Mouse (Mus musculus): ENCODE results near the gene Dennd5a. TPM values are rescaled to one million over a fixed set of nuclear protein-coding genes. Genes with fewer than 3 reads are reported as not detected.

Dennd5a gene
- polyA plus RNA-seq, 1 experiment from 2014 or later: 43.4 TPM

GRCm38 (mm10) chr7:109882574-109882973 lies 77.7 kb downstream of the Dennd5a start:
- H3K27me3 ChIP-seq (ENCODE audit: control insufficient read depth, insufficient read depth, low read length): no peaks in the 10 kb centered on the region
- no peak for ATAC-seq (ENCODE audit: low FRiP score, low TSS enrichment)
- H3K4me1 ChIP-seq (ENCODE audit: control insufficient read depth, insufficient read depth, low read length): no peaks in the 10 kb centered on the region
- H3K27ac ChIP-seq (ENCODE audit: low read depth, low read length): no peak overlapping the region
- H3K36me3 ChIP-seq (ENCODE audit: control insufficient read depth, insufficient read depth, low read length): no peaks in the 10 kb centered on the region; the same call in 1 of the 2 replicates
- no peak overlapping the region for H3K4me3 ChIP-seq (ENCODE audit: low read length)
- WGBS: 94% methylated on average over 2 of the region's 2 CpGs
- H3K9ac ChIP-seq (ENCODE audit: low read depth, low read length): no peak overlapping the region
- peaks cover 4% of the 10 kb centered on the region; the same call in 1 of the 2 replicates for H3K9me3 ChIP-seq (ENCODE audit: control insufficient read depth, low read length)
- H3K4me2 ChIP-seq (replicated peaks; ENCODE audit: low read depth, low read length): no peak overlapping the region

- no peak overlapping the region for H3K9ac ChIP-seq (ENCODE audit: low read depth, low read length)
- no peaks in the 10 kb centered on the region for H3K27me3 ChIP-seq (ENCODE audit: control insufficient read depth, insufficient read depth, low read length)
- WGBS: 47% methylated on average over 2 of the region's 2 CpGs
- H3K36me3 ChIP-seq (ENCODE audit: control insufficient read depth, insufficient read depth, low read length): no peaks in the 10 kb centered on the region; the same call in 1 of the 2 replicates
- no peak overlapping the region for H3K4me2 ChIP-seq (replicated peaks; ENCODE audit: low read depth, low read length)
- H3K4me3 ChIP-seq (ENCODE audit: low read length): no peak overlapping the region
- H3K27ac ChIP-seq (ENCODE audit: low read depth, low read length): no peak overlapping the region
- H3K9me3 ChIP-seq (ENCODE audit: control insufficient read depth, low read length): peaks cover under 1% of the 10 kb centered on the region; the same call in 1 of the 2 replicates
- ATAC-seq (ENCODE audit: low FRiP score, low TSS enrichment): no peak
- H3K4me1 ChIP-seq (ENCODE audit: control insufficient read depth, insufficient read depth, low read length): no peaks in the 10 kb centered on the region
Measured at GRCm38 (mm10) chr7:109881561-109882099, 78.6 kb downstream of the Dennd5a start.

GRCm38 (mm10) chr7:109879158-109879557 lies 81.1 kb downstream of the Dennd5a start:
- no peak for ATAC-seq (ENCODE audit: low FRiP score, low TSS enrichment)
- Histone ChIP-seq H3K4me1 (ENCODE audit: control insufficient read depth, insufficient read depth, low read length) (no peaks in the 10 kb centered on the region), H3K27me3 (ENCODE audit: control insufficient read depth, insufficient read depth, low read length) (no peaks in the 10 kb centered on the region), H3K36me3 (ENCODE audit: control insufficient read depth, insufficient read depth, low read length) (no peaks in the 10 kb centered on the region), H3K27ac (ENCODE audit: low read depth, low read length) (no peak overlapping the region), H3K4me2 (replicated peaks; ENCODE audit: low read depth, low read length) (no peak overlapping the region), H3K9me3 (ENCODE audit: control insufficient read depth, low read length) (no peaks in the 10 kb centered on the region), H3K4me3 (ENCODE audit: low read length) (no peak overlapping the region), H3K9ac (ENCODE audit: low read depth, low read length) (no peak overlapping the region)
- 45% methylated on average over 12 of the region's 12 CpGs for WGBS

GRCm38 (mm10) chr7:109876085-109876484 lies 84.2 kb downstream of the Dennd5a start:
- no peaks in the 10 kb centered on the region for H3K36me3 ChIP-seq (ENCODE audit: control insufficient read depth, insufficient read depth, low read length)
- no peak overlapping the region for H3K4me2 ChIP-seq (replicated peaks; ENCODE audit: low read depth, low read length)
- H3K9ac ChIP-seq (ENCODE audit: low read depth, low read length): no peak overlapping the region
- H3K27me3 ChIP-seq (ENCODE audit: control insufficient read depth, insufficient read depth, low read length): no peaks in the 10 kb centered on the region
- no peak overlapping the region for H3K27ac ChIP-seq (ENCODE audit: low read depth, low read length)
- H3K9me3 ChIP-seq (ENCODE audit: control insufficient read depth, low read length): no peaks in the 10 kb centered on the region
- no peak overlapping the region for H3K4me3 ChIP-seq (ENCODE audit: low read length)
- ATAC-seq (ENCODE audit: low FRiP score, low TSS enrichment): no peak
- H3K4me1 ChIP-seq (ENCODE audit: control insufficient read depth, insufficient read depth, low read length): no peaks in the 10 kb centered on the region
- 69% methylated on average over 8 of the region's 8 CpGs for WGBS

- 67% methylated on average over 3 of the region's 3 CpGs for WGBS
- Histone ChIP-seq H3K9ac (ENCODE audit: low read depth, low read length) (no peak overlapping the region), H3K9me3 (ENCODE audit: control insufficient read depth, low read length) (no peaks in the 10 kb centered on the region), H3K27ac (ENCODE audit: low read depth, low read length) (no peak overlapping the region), H3K27me3 (ENCODE audit: control insufficient read depth, insufficient read depth, low read length) (no peaks in the 10 kb centered on the region), H3K4me1 (ENCODE audit: control insufficient read depth, insufficient read depth, low read length) (no peaks in the 10 kb centered on the region), H3K4me3 (ENCODE audit: low read length) (no peak overlapping the region), H3K4me2 (replicated peaks; ENCODE audit: low read depth, low read length) (no peak overlapping the region), H3K36me3 (ENCODE audit: control insufficient read depth, insufficient read depth, low read length) (no peaks in the 10 kb centered on the region)
- no peak for ATAC-seq (ENCODE audit: low FRiP score, low TSS enrichment)
Measured at GRCm38 (mm10) chr7:109875598-109875997, 84.7 kb downstream of the Dennd5a start.

GRCm38 (mm10) chr7:109875033-109875432 lies 85.2 kb downstream of the Dennd5a start:
- H3K4me1 ChIP-seq (ENCODE audit: control insufficient read depth, insufficient read depth, low read length): no peaks in the 10 kb centered on the region
- no peaks in the 10 kb centered on the region for H3K9me3 ChIP-seq (ENCODE audit: control insufficient read depth, low read length)
- no peak overlapping the region for H3K4me2 ChIP-seq (replicated peaks; ENCODE audit: low read depth, low read length)
- H3K9ac ChIP-seq (ENCODE audit: low read depth, low read length): no peak overlapping the region
- H3K27ac ChIP-seq (ENCODE audit: low read depth, low read length): no peak overlapping the region
- ATAC-seq (ENCODE audit: low FRiP score, low TSS enrichment): no peak
- no peaks in the 10 kb centered on the region for H3K27me3 ChIP-seq (ENCODE audit: control insufficient read depth, insufficient read depth, low read length)
- H3K36me3 ChIP-seq (ENCODE audit: control insufficient read depth, insufficient read depth, low read length): no peaks in the 10 kb centered on the region
- no peak overlapping the region for H3K4me3 ChIP-seq (ENCODE audit: low read length)

- H3K4me3 ChIP-seq (ENCODE audit: low read length): no peak overlapping the region
- 41% methylated on average over 5 of the region's 5 CpGs for WGBS
- H3K27me3 ChIP-seq (ENCODE audit: control insufficient read depth, insufficient read depth, low read length): no peaks in the 10 kb centered on the region
- H3K27ac ChIP-seq (ENCODE audit: low read depth, low read length): no peak overlapping the region
- H3K4me1 ChIP-seq (ENCODE audit: control insufficient read depth, insufficient read depth, low read length): no peaks in the 10 kb centered on the region
- H3K36me3 ChIP-seq (ENCODE audit: control insufficient read depth, insufficient read depth, low read length): no peaks in the 10 kb centered on the region
- no peaks in the 10 kb centered on the region for H3K9me3 ChIP-seq (ENCODE audit: control insufficient read depth, low read length)
- ATAC-seq (ENCODE audit: low FRiP score, low TSS enrichment): no peak
- H3K4me2 ChIP-seq (replicated peaks; ENCODE audit: low read depth, low read length): no peak overlapping the region
- H3K9ac ChIP-seq (ENCODE audit: low read depth, low read length): no peak overlapping the region
Measured at GRCm38 (mm10) chr7:109873170-109873569, 87.1 kb downstream of the Dennd5a start.

GRCm38 (mm10) chr7:109871232-109871631 lies 89.0 kb downstream of the Dennd5a start:
- Histone ChIP-seq H3K4me3 (ENCODE audit: low read length) (no peak overlapping the region), H3K36me3 (ENCODE audit: control insufficient read depth, insufficient read depth, low read length) (no peaks in the 10 kb centered on the region), H3K9ac (ENCODE audit: low read depth, low read length) (no peak overlapping the region), H3K27me3 (ENCODE audit: control insufficient read depth, insufficient read depth, low read length) (0 out of 2 replicates have a peak, but pooled peaks cover 2% of the 10 kb centered on the region), H3K9me3 (ENCODE audit: control insufficient read depth, low read length) (no peaks in the 10 kb centered on the region), H3K4me1 (ENCODE audit: control insufficient read depth, insufficient read depth, low read length) (no peaks in the 10 kb centered on the region), H3K4me2 (replicated peaks; ENCODE audit: low read depth, low read length) (no peak overlapping the region), H3K27ac (ENCODE audit: low read depth, low read length) (no peak overlapping the region)
- ATAC-seq (ENCODE audit: low FRiP score, low TSS enrichment): no peak
- WGBS: 85% methylated on average over 5 of the region's 5 CpGs

- Histone ChIP-seq H3K27me3 (ENCODE audit: control insufficient read depth, insufficient read depth, low read length) (peaks cover 24% of the 10 kb centered on the region), H3K9me3 (ENCODE audit: control insufficient read depth, low read length) (no peaks in the 10 kb centered on the region), H3K4me3 (ENCODE audit: low read length) (no peak overlapping the region), H3K4me1 (ENCODE audit: control insufficient read depth, insufficient read depth, low read length) (0 out of 2 replicates have a peak, but pooled peaks cover 7% of the 10 kb centered on the region), H3K9ac (ENCODE audit: low read depth, low read length) (no peak overlapping the region), H3K27ac (ENCODE audit: low read depth, low read length) (no peak overlapping the region), H3K36me3 (ENCODE audit: control insufficient read depth, insufficient read depth, low read length) (no peaks in the 10 kb centered on the region), H3K4me2 (replicated peaks; ENCODE audit: low read depth, low read length) (no peak overlapping the region)
- no peak for ATAC-seq (ENCODE audit: low FRiP score, low TSS enrichment)
- WGBS: 46% methylated on average over 3 of the region's 3 CpGs
Measured at GRCm38 (mm10) chr7:109868498-109868897, 91.8 kb downstream of the Dennd5a start.
